Mouse (Mus musculus) kidney, adult 2 months (tissue): ENCODE results near the gene Olfr1289.

Experiments used
- CTCF ChIP-seq: fragments of 200-500 bp; conservative IDR thresholded peaks from 2 replicates; pipeline ENCODE4 v1.5.1; 2011; ENCODE audit warnings: low read depth, mild to moderate bottlenecking, control low read depth, low read length, moderate library complexity, mixed read lengths; ENCODE audit not compliant: insufficient read depth, insufficient read length
- POLR2A ChIP-seq: fragments of 200-500 bp; IDR thresholded peaks from one replicate; pipeline ENCODE4 v1.6.1; 2011; ENCODE audit warnings: low read depth, low read length, control low read depth

GRCm38 (mm10) chr2:111517451-111517850, 36.8 kb downstream of the Olfr1289 start:
- TF ChIP-seq POLR2A (no peak), CTCF (no peak)
